Mouse (Mus musculus) kidney, postnatal 25 days (tissue): ENCODE data around the gene Lix1.
"Not testable (repeated sequence)": the region's sequence is repeated elsewhere in the genome, so short reads cannot be mapped to it uniquely, and the experiment has no call there.

Experiments used
- DNase-seq, 2 experiments: peaks; one replicate each; pipeline ENCODE4 v3.0.0; 2021; ENCODE audit warnings: mixed read lengths in 2 of 2

The Lix1 gene

GRCm38 (mm10) chr17:17414206-17414605 is 11.7 kb downstream of the Lix1 start:
- DNase-seq = no peak

- DNase-seq = no peak
Measured at GRCm38 (mm10) chr17:17424609-17425307, 22.3 kb downstream of the Lix1 start.

DNA sequence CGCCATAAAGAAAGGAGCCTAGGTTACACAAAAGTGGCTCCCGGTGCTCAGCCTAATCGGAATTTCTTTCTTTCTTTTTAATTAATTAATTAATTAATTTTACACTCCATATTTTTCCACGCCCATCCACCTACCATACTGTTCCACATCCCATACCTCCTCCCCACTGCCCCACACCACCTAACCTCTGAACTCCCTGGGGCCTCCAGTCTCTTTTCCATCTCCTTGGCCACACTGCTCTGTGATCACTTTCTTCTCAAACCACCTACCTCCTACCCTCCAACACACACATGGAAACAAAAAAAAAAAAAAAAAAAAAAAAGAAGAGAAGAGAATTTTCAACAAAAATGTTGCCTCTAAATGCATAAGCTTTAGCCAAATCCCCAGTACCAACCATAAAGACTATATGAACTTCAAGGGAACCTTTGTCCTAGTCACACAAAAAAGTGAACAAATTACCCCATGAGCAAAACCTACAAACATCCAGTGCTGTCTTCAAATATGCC is 22.9 kb downstream of the Lix1 start:
- no peak for DNase-seq

- no peak for DNase-seq
Measured at GRCm38 (mm10) chr17:17425906-17426305, 23.4 kb downstream of the Lix1 start.

DNA sequence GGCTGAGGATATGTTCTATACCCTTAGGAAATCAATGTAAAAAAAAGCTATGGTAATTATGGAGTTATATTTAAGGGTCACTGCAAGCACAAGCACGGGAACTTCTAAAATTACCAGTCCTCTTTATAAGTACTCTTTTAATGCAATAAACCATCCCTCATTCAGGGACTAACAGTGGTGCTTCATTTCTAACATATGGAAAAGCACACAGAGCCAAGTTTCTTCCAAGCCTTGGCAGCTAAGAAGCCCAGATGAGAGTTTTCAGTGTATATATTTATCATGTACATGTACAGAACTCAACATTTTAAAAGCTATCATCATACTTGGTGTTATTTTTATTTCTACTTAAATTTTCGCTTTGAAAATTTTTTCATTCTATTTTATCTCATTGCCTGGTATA is 26.4 kb downstream of the Lix1 start:
- no peak for DNase-seq

DNA sequence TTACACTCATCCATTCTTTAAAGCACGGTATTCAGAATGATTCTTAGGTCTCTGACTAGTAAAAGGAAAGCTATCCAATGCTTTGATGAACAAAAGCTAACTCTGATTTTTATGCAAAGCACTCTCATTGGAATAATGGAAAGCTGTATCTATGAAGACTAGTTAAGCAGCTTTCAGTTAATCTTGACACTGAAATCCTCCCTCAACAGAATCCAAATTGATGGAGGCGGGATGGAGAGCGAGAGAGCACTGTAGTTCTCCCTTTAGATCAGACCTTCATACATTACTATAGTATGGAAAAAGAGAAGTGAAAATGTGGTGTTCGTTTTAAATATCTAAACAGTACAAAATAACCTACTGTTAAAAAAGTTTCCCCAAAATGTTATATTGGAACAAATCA is 31.2 kb downstream of the Lix1 start:
- no peak for DNase-seq

GRCm38 (mm10) chr17:17438576-17439191 is 36.2 kb downstream of the Lix1 start:
- DNase-seq = no peak

DNA sequence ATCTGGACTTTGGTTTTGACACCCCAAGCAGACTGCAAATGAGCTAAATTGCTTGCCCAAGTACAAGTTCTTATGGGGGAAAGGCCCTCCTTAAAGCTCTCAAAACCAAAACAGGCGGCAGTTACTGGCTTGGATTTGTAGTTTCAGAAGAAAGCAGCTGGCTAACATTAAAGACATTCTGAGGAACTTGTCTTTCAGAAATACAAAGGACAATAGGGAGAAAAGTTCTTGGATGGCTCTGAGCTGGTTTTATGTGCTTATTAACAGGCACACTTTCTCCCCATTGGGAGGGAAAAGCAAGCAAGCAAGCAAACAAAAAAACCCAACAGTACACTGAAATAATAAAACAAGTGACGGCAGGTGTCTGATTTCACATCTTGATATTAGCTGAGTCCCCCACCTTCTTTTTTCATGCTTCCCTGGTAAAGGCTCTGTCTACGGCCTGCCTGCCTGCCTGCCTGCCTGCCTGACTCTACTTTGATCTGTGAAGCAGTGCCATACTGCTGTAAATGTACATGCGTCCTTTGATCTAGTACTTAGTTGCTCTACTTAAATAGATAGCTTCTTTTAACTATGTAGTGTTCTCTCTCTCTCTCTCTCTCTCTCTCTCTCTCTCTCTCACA is 39.5 kb downstream of the Lix1 start:
- DNase-seq = no peak

GRCm38 (mm10) chr17:17444297-17444886 is 41.9 kb downstream of the Lix1 start:
- no peak for DNase-seq

GRCm38 (mm10) chr17:17446683-17447082 is 44.2 kb downstream of the Lix1 start:
- DNase-seq = no peak

GRCm38 (mm10) chr17:17447821-17448220 is 45.3 kb downstream of the Lix1 start:
- no peak for DNase-seq

DNA sequence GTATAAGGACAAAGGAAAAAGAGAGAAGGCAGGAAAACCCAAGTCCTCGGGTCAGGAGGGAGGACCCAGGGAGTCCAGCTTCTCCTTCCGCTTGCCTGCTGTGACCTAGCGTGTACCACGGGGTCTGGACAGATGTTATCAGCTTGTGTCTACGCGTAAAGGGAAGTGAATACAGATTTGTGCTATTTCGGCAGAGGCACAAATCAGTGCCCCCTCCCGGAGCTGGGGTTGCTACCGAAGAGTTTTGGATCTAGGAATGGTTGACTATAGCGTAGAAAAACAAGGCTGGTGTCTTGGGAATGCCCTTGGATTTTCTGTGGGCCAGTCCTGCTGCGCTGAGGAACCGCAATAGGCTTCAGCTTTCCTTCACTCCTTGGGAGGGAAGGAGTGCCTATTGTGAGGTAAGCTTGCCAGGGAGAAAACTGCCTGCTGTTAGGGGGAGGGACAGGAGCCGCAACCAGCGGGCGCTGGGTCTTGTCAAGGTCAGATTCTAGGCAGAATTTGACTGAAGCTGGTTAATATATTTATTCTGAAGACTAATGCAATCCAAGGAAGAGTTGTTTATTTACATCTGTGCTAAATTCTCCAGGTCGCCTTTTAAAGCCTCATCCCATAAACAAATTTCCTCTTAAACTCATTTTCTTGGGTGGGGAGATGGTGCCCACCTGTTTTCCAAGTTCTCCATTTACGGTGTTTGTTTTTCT is 46.4 kb downstream of the Lix1 start:
- DNase-seq = peak; percentile 50 to 79

DNA sequence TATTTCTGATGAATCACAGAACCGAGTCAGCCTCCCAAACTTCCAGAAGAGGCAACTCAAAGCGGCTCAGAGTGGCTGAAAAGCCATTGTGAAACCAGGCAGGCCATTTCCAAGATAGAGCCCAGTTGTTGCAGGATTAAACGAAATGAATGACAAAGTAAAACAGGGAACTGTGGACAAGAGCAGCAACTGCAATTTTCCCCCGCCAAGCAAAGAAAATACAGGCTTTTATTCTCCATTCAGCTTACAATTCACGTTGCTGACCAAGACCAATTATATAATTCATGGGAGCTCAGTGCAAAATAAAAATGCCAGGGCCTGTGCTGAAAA is 46.9 kb downstream of the Lix1 start:
- DNase-seq = no peak

DNA sequence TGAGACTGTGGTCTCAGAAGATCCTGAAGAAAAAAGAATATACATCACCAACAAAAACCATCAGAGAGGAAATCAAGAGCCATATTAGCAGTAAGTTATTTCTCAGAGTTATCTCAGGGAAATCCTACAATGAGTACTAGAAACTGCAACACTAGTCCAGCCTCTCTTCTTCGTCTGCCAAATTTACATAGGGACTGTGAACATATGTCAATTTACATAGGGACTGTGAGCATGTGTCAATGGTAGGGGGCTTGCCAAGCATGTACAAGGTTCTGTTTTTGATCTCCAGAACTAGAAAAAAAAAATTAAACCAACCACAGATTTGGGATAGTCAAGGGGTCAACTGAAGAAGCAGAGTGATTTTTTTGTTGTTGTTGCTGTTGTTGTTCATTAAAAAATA is 48.6 kb downstream of the Lix1 start:
- DNase-seq = no peak

DNA sequence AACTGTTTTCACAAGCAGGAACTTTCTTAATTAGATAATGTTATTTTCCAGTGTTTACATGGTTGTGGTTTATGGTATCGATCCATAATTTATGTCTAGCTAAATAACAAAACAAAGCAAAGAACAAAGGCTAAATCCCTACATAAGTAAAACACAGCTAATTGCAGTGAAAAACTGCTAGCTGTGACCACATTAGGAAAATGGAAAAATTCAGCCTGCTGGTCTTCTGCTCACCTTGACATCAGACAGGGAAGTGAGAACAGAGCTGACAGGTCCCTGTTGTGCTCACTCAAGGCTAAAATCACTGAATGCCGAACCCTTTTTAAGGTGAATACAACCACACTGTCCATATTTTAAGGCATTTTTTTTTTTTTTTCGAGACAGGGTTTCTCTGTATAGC is 50.1 kb downstream of the Lix1 start:
- no peak for DNase-seq

GRCm38 (mm10) chr17:17454573-17454972 is 52.1 kb downstream of the Lix1 start:
- no peak for DNase-seq

DNA sequence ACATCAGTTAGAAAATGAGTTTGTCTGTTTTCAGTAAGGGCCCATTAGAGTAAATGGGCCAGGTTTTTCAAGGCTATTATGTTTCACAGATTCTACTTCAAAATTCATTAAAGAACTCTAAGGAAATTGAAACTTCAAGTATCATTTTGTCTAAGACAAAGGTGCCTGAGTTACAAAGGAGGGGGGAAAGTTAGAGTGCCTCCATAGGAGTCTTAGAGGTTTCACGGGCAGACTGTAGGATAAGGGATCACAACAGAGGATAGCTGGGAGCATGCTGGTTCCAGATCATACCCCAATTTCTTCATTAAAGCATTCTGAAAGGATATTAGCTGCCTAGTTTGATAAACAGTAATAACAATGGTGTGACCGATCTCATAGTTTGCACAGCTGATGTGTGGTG is 83.3 kb downstream of the Lix1 start:
- no peak for DNase-seq

DNA sequence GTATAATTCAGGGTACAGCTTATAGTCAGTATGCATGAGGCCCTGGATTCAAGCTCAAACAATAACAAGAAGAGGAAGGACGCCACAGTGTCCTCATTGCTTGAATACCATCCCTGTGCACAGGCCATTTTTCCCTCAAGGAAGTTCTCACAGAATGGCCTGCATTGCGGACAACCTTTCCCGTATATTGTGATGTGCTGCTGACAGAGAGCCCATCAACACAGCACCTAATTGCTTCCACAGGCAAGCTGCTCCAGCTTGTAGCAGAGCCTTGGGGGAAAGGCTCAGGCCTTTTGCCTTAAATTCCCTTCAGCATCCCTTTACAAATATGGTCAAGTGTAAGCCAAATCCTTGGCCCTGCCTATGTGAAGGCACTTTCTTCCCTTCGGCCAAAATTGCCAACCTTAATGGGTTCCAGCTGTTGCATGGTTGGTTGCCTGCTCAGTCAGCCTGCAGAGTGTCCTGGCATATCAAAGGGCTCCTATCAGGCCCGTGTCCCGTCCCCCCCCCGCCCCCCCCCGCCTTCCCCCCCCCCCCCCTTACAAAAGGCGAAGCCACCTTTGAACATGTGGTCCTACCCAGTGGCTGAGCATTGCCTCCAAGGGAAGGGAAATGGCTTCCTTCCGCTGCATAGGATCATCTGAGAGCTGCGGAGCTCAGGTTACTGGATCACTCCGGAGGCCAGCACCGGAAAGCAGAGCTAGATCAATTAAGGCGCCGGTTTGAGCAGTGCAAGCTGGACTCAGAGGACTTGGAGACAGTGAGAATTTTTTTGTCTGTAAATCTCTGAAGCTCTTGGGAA is 88.5 kb downstream of the Lix1 start:
- peak; percentile 24 to 53 for DNase-seq

GRCm38 (mm10) chr17:17491622-17492001 is 89.1 kb downstream of the Lix1 start:
- no peak for DNase-seq

DNA sequence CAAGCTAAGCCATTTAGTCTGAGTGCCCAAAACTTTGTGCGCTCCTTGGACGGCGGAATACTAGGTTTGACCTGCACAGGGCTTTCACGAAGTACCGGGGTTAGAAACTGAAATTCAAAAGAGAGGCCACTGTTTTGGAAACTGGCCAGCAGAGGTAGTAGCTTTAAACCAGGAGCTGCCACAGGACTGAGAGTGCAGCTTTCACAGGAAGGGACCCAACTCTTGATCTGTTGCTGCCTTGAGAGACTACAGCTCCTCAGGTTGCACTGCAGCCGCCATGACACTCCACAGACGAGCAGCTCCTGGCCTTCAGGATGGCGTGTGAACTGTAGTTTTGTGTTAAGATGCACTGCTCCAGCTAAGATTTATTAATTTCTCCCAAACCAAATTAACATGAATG is 89.6 kb downstream of the Lix1 start:
- peak in 1 of 2 experiments; percentile 9 for DNase-seq

GRCm38 (mm10) chr17:17496234-17496633 is 93.8 kb downstream of the Lix1 start:
- not testable (repeated sequence) for DNase-seq

DNA sequence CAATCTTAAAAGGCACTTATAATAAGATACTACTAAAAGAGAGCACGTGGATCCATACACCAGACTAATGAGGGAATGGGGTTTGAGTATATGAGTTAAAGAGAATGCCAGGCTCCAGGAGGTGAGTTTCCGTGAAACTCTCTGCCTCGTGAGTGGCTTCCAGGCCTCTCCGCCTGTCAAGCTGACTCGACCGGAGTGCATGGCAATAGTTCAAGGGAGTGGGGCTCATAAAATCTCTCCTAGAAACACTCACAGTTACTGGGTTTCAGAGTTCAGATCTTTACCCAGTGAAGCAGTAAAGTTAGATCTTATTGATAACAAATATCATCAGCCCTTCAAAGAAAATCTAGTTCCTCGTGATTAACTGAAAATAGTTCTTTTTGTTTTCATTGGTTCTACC is 94.3 kb downstream of the Lix1 start:
- DNase-seq = no peak
